In genomic region chr15:85712565-85713168, GRCm38 (mm10) we compare ENCODE assay signal across 9 mouse cellular contexts. TPM values are rescaled to one million over a fixed set of nuclear protein-coding genes. Genes with fewer than 3 reads are reported as not detected.
DNase-seq lines count a peak whose midpoint lies in the region; ATAC-seq and TF ChIP-seq lines count a peak whose summit lies in the region.
"Had no signal": no experiment of that assay in that cellular context is flagged by ENCODE, and none has a peak within 500 bp of the region (broad histone marks: within the 10 kb centered on the region; RNA-seq: fewer than 3 reads in every experiment).

No protein-coding gene starts in this region.

- TF ChIP-seq CTCF in lung, postnatal 0 days (IDR thresholded peaks at IDR 0.05), result peak; percentile 79

- H3K36me3 ChIP-seq in lung, postnatal 0 days (ENCODE audit: insufficient read depth, low read length), result no peaks in the 10 kb centered on the region

- no peaks in the 10 kb centered on the region for H3K27me3 ChIP-seq in lung, postnatal 0 days (replicated peaks; ENCODE audit: insufficient read depth, low read length)

- H3K9ac ChIP-seq in lung, postnatal 0 days (replicated peaks; ENCODE audit: low read depth), result no peak overlapping the region

- peak; percentile 53; the same call in 1 of the 2 replicates for ATAC-seq in frontal cortex, adult (ENCODE audit: low TSS enrichment)
- ATAC-seq in lung, postnatal 0 days, result no peak

- no peak overlapping the region for H3K4me2 ChIP-seq in lung, postnatal 0 days (replicated peaks; ENCODE audit: low read depth, low read length)

- 39% methylated on average over 5 of the region's 5 CpGs for WGBS in lung, postnatal 0 days

- no peaks in the 10 kb centered on the region for H3K9me3 ChIP-seq in lung, postnatal 0 days (ENCODE audit: low read length)

- no peaks in the 10 kb centered on the region for H3K4me1 ChIP-seq in lung, postnatal 0 days (ENCODE audit: insufficient read depth, low read depth, low read length)

- H3K4me3 ChIP-seq in lung, postnatal 0 days (ENCODE audit: low read depth, low read length), result no peak overlapping the region
- H3K4me3 ChIP-seq: myocyte had no signal

- no peak for DNase-seq in frontal cortex, postnatal 10 days (ENCODE audit: low spot score in 2 of 2)
- peak; percentile 73 for DNase-seq in lung, postnatal 0 days (ENCODE audit: low spot score)
- DNase-seq in lung, adult 18-20 months, result no peak
- peak; percentile 32 for DNase-seq in c-Kit-positive CD71-negative TER-119-negative erythroid progenitor cells, embryonic 14.5 days (ENCODE audit: low read depth)
- peak; percentile 53 for DNase-seq in naive thymus-derived CD4-positive, alpha-beta T cell, adult 2 months (ENCODE audit: low read depth)
- DNase-seq in right cerebral cortex, postnatal 36 days (ENCODE audit: low spot score in 2 of 2), result no peak
- no peak for DNase-seq in frontal cortex, postnatal 36 days (ENCODE audit: low spot score in 2 of 2)

- no peak overlapping the region for H3K27ac ChIP-seq in lung, postnatal 0 days (ENCODE audit: low read length)

- TF ChIP-seq EP300 in lung, postnatal 0 days (IDR thresholded peaks at IDR 0.05), result no peak

RNA-seq across cellular contexts. Expression of gene Ppara, which starts 22.1 kb away (rescaled TPM):
- polyA plus RNA-seq in lung, postnatal 0 days (2015; fragmentation: Nextera tagmentation; extraction: Ambion mirVana), result 5.1 and 5.2 TPM in 2 replicates

Comparison
In these comparisons a context has a peak if more than half of its experiments do, and no peak if none do; other contexts are left out.
1. DNase-seq: peak in lung, postnatal 0 days (single experiment), c-Kit-positive CD71-negative TER-119-negative erythroid progenitor cells, embryonic 14.5 days (single experiment) and naive thymus-derived CD4-positive, alpha-beta T cell, adult 2 months (single experiment); none in frontal cortex, postnatal 10 days (0 of 2), lung, adult 18-20 months (0 of 2), right cerebral cortex, postnatal 36 days (0 of 2) and frontal cortex, postnatal 36 days (0 of 2).